10 mouse cellular contexts compared by ENCODE assay signal in genomic region chr10:130280066-130280465, GRCm38 (mm10). TPM values are rescaled to one million over a fixed set of nuclear protein-coding genes. Genes with fewer than 3 reads are reported as not detected.
DNase-seq lines count a peak whose midpoint lies in the region; ATAC-seq and TF ChIP-seq lines count a peak whose summit lies in the region.
"Had no signal": no experiment of that assay in that cellular context is flagged by ENCODE, and none has a peak within 500 bp of the region (broad histone marks: within the 10 kb centered on the region; RNA-seq: fewer than 3 reads in every experiment).

Gene Neurod4 (minus strand): TSS chr10:130280240.

- no peak within 1 kb of the TSS for H3K27ac ChIP-seq in forebrain, embryonic 12.5 days
- H3K27ac ChIP-seq in midbrain, postnatal 0 days (ENCODE audit: low read depth, low read length), result no peak within 1 kb of the TSS

- no peaks in the 10 kb centered on the region for H3K9me3 ChIP-seq in forebrain, embryonic 12.5 days
- no peaks in the 10 kb centered on the region for H3K9me3 ChIP-seq in midbrain, postnatal 0 days (ENCODE audit: low read length)

- peak; percentile 12; the same call in 1 of the 2 replicates for ATAC-seq in forebrain, embryonic 12.5 days (ENCODE audit: low FRiP score)
- ATAC-seq in midbrain, postnatal 0 days (ENCODE audit: low FRiP score), result peak; percentile 58; the same call in 1 of the 2 replicates

- no peak for TF ChIP-seq CTCF in midbrain, postnatal 0 days (IDR thresholded peaks at IDR 0.05)

- H3K27me3 ChIP-seq in forebrain, embryonic 12.5 days, result no peaks in the 10 kb centered on the region
- H3K27me3 ChIP-seq in midbrain, postnatal 0 days (ENCODE audit: insufficient read depth, low read length), result no peaks in the 10 kb centered on the region

- 0% methylated on average over 7 of the region's 7 CpGs for WGBS in forebrain, embryonic 12.5 days
- 2% methylated on average over 7 of the region's 7 CpGs for WGBS in midbrain, postnatal 0 days

- no peaks in the 10 kb centered on the region for H3K36me3 ChIP-seq in forebrain, embryonic 12.5 days (replicated peaks)
- H3K36me3 ChIP-seq in midbrain, postnatal 0 days (ENCODE audit: insufficient read depth, low read length), result no peaks in the 10 kb centered on the region

- DNase-seq in cerebellum, postnatal 10 days, result peak; percentile 79 to 85
- DNase-seq in cerebellum, adult 11-12 months, result no peak
- peak; percentile 43 for DNase-seq in Muller cell, postnatal 12 days (ENCODE audit: inconsistent ontology term)
- peak; percentile 5 for DNase-seq in kidney, postnatal 14 days
- peak; percentile 56 for DNase-seq in midbrain, postnatal 0 days (ENCODE audit: low spot score)
- DNase-seq in urinary bladder, adult 2 months (ENCODE audit: low spot score), result no peak
- DNase-seq in cerebellum, adult 9-10 months, result no peak

- H3K4me1 ChIP-seq in forebrain, embryonic 12.5 days, result peaks cover 13% of the 10 kb centered on the region
- H3K4me1 ChIP-seq in midbrain, postnatal 0 days (ENCODE audit: insufficient read depth, low read length), result no peaks in the 10 kb centered on the region

- H3K4me2 ChIP-seq in forebrain, embryonic 12.5 days, result peak within 1 kb of the TSS; percentile 21
- H3K4me2 ChIP-seq in midbrain, postnatal 0 days (ENCODE audit: low read depth, low read length, poor library complexity, severe bottlenecking), result peak within 1 kb of the TSS; percentile 20; the same call in 1 of the 2 replicates

- no peak within 1 kb of the TSS for H3K4me3 ChIP-seq in forebrain, embryonic 12.5 days (replicated peaks)
- no peak within 1 kb of the TSS for H3K4me3 ChIP-seq in midbrain, postnatal 0 days (ENCODE audit: low read depth, low read length)

- no peak within 1 kb of the TSS for H3K9ac ChIP-seq in forebrain, embryonic 12.5 days
- no peak within 1 kb of the TSS for H3K9ac ChIP-seq in midbrain, postnatal 0 days (replicated peaks; ENCODE audit: low read length, poor library complexity, severe bottlenecking)

RNA-seq across cellular contexts. Expression of gene Neurod4, which starts in this region (rescaled TPM):
- polyA plus RNA-seq in forebrain, embryonic 12.5 days (2016; fragmentation: Nextera tagmentation; extraction: Ambion mirVana), result 5.1 and 5.7 TPM in 2 replicates
- total RNA-seq in midbrain, postnatal 0 days (2014; rRNA removed), result 0.47 and 0.77 TPM in 2 replicates
- polyA plus RNA-seq in midbrain, postnatal 0 days (2015; fragmentation: Nextera tagmentation; extraction: Ambion mirVana), result 0.12 and 0.52 TPM in 2 replicates
- polyA plus RNA-seq in urinary bladder, adult 2 months (2012; rRNA removed), result not detected in 2 replicates
- polyA plus RNA-seq: heart, embryonic 14.5 days; testis, adult 2 months had no signal

Comparison
In these comparisons a context has a peak if more than half of its experiments do, and no peak if none do; other contexts are left out.
1. DNase-seq: peak in cerebellum, postnatal 10 days (2 of 2), Muller cell, postnatal 12 days (single experiment) and kidney, postnatal 14 days (single experiment); none in cerebellum, adult 11-12 months (single experiment), urinary bladder, adult 2 months (single experiment) and cerebellum, adult 9-10 months (single experiment).
2. Peak in DNase-seq, ATAC-seq and H3K4me2 ChIP-seq in midbrain, postnatal 0 days; RNA of the gene not detected or under 1 TPM.